Mouse (Mus musculus) midbrain, postnatal 0 days (tissue): ENCODE measurements around the gene Ctdnep1. TPM values are rescaled to one million over a fixed set of nuclear protein-coding genes. Genes with fewer than 3 reads are reported as not detected.

Source experiments
- ATAC-seq: fragments of 200-750 bp; cut with Nextera tagmentation; 2 replicates; pipeline ENCODE4 v1.8.0; 2017; ENCODE audit warnings: moderate number of reproducible peaks, mild to moderate bottlenecking, moderate TSS enrichment, moderate library complexity; ENCODE audit not compliant: low FRiP score
- DNase-seq: peaks from one replicate; pipeline ENCODE4 v3.0.0-alpha.2; 2015; ENCODE audit warnings: low spot score
- H3K27ac ChIP-seq: fragments of 300-500 bp; sonication (generic); 2 replicates; pipeline ENCODE4 v1.5.1; 2014; ENCODE audit warnings: low read depth, mild to moderate bottlenecking, low read length, mixed read lengths
- H3K27me3 ChIP-seq: fragments of 300-500 bp; sonication (generic); 2 replicates; pipeline ENCODE4 v1.6.1; 2014; ENCODE audit warnings: low read length, control low read depth, mixed read lengths; ENCODE audit not compliant: insufficient read depth
- H3K36me3 ChIP-seq: fragments of 300-500 bp; sonication (generic); 2 replicates; pipeline ENCODE4 v1.6.1; 2014; ENCODE audit warnings: low read length, control low read depth, mixed read lengths; ENCODE audit not compliant: insufficient read depth
- H3K4me1 ChIP-seq: fragments of 300-500 bp; sonication (generic); 2 replicates; pipeline ENCODE4 v1.6.1; 2014; ENCODE audit warnings: mild to moderate bottlenecking, control low read depth, antibody characterized with exemption, low read length, mixed read lengths; ENCODE audit not compliant: insufficient read depth
- H3K4me2 ChIP-seq: fragments of 300-500 bp; sonication (generic); 2 replicates; pipeline ENCODE4 v1.6.1; 2014; ENCODE audit warnings: low read depth, mild to moderate bottlenecking, low read length, mixed read lengths; ENCODE audit not compliant: poor library complexity, severe bottlenecking
- H3K4me3 ChIP-seq: fragments of 300-500 bp; sonication (generic); 2 replicates; pipeline ENCODE4 v1.5.1; 2014; ENCODE audit warnings: low read depth, mild to moderate bottlenecking, low read length, moderate library complexity
- H3K9ac ChIP-seq: fragments of 300-500 bp; sonication (generic); replicated peaks from 2 replicates; pipeline ENCODE4 v1.6.1; 2014; ENCODE audit warnings: mild to moderate bottlenecking, low read length, moderate library complexity, mixed read lengths; ENCODE audit not compliant: poor library complexity, severe bottlenecking
- H3K9me3 ChIP-seq: fragments of 300-500 bp; sonication (generic); 2 replicates; pipeline ENCODE4 v1.6.1; 2016; ENCODE audit warnings: low read length, control low read depth
- CTCF ChIP-seq: IDR thresholded peaks from 2 replicates; pipeline ENCODE4 v1.5.1; 2016; ENCODE audit warnings: antibody characterized with exemption, mild to moderate bottlenecking
- WGBS: fragments of 180-500 bp; shearing (Covaris S2); extraction: QIAGEN DNeasy Blood & Tissue Kit; methylation state at CpG from one replicate; pipeline ENCODE4 v1.1.7; 2014; 5-methylcytosine and 5-hydroxymethylcytosine counted together
- microRNA counts: library from miRNA; unstranded; fragments of <30 nt; microRNA quantifications from one replicate; lab custom pipeline; 2015
- microRNA-seq: library from miRNA; unstranded; fragments of <30 nt; microRNA quantifications from one replicate; pipeline ENCODE4, GENCODE M21; 2016; ENCODE audit warnings: borderline number of aligned reads
- polyA plus RNA-seq: library from polyadenylated mRNA; unstranded; fragments of >200 nt; fragmentation: Nextera tagmentation; extraction: Ambion mirVana; gene quantifications from 2 replicates; pipeline ENCODE4 v1.2.1, GENCODE M21; 2015
- total RNA-seq: library from RNA; depleted of rRNA; stranded (reverse); fragments of >200 nt; gene quantifications from 2 replicates; pipeline ENCODE4 v1.2.3, GENCODE M21; 2014; rRNA removed

Gene Ctdnep1
- total and polyA plus RNA-seq, 2 experiments from 2014 or later, result 22.3 to 39.6 TPM

DNA sequence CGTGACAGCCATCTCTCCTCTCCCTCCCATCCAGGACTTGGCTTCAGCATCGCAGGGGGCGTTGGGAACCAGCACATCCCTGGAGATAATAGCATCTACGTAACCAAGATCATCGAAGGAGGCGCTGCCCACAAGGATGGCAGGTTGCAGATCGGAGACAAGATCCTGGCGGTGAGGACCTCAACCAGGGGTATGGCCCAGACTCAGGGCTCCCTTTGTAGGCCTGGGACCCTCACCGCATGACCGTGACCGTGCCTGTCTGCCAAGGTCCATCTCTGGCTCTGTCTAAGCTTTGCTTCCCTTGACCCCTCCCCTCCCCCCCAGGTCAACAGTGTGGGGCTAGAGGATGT lies 50.3 kb downstream of the Ctdnep1 start:
- ATAC-seq, result no peak
- H3K36me3 ChIP-seq, result peaks cover 36% of the 10 kb centered on the region
- no peak for TF ChIP-seq CTCF

GRCm38 (mm10) chr11:70038174-70038573 lies 57.2 kb downstream of the Ctdnep1 start:
- no peak overlapping the region for H3K27ac ChIP-seq
- peaks cover 66% of the 10 kb centered on the region for H3K36me3 ChIP-seq
- 84% methylated on average over 7 of the region's 7 CpGs for WGBS
- DNase-seq (no peak), ATAC-seq (no peak)
- no peak overlapping the region for H3K4me2 ChIP-seq
- no peaks in the 10 kb centered on the region for H3K9me3 ChIP-seq
- no peaks in the 10 kb centered on the region for H3K27me3 ChIP-seq
- no peak overlapping the region for H3K9ac ChIP-seq
- no peak for TF ChIP-seq CTCF
- H3K4me3 ChIP-seq, result no peak overlapping the region
- no peaks in the 10 kb centered on the region for H3K4me1 ChIP-seq

More for the DNA sequence above, 50.3 kb downstream of the Ctdnep1 start:
- no peak for DNase-seq
- Histone ChIP-seq H3K27me3 (no peaks in the 10 kb centered on the region), H3K27ac (no peak overlapping the region), H3K9ac (no peak overlapping the region), H3K4me3 (no peak overlapping the region), H3K4me2 (no peak overlapping the region), H3K9me3 (no peaks in the 10 kb centered on the region), H3K4me1 (peaks cover 34% of the 10 kb centered on the region)
- 94% methylated on average over 11 of the region's 11 CpGs for WGBS

DNA sequence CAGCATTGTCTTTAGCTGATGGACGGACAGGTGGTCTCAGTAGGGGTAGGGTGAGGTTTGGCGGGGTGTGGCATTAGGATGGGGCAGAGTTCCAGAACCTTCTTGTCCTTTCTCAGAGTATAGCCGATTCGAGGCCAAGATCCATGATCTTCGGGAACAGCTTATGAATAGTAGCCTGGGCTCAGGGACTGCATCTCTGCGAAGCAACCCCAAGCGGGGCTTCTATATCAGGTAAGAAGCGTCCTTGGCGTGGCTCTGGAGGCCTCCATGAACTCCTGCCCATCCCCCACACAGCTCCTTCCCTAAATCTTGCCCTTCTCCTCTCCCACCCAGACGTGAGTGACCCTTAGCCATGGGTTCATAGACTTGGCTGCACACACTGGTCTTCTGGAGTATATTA lies 58.7 kb downstream of the Ctdnep1 start:
- H3K9me3 ChIP-seq, result no peaks in the 10 kb centered on the region
- no peak overlapping the region for H3K4me3 ChIP-seq
- DNase-seq (no peak), ATAC-seq (no peak)
- TF ChIP-seq CTCF, result no peak
- no peak overlapping the region for H3K27ac ChIP-seq
- H3K4me1 ChIP-seq, result no peaks in the 10 kb centered on the region
- H3K4me2 ChIP-seq, result no peak overlapping the region
- peaks cover 71% of the 10 kb centered on the region for H3K36me3 ChIP-seq
- no peaks in the 10 kb centered on the region for H3K27me3 ChIP-seq
- WGBS, result 93% methylated on average over 10 of the region's 10 CpGs
- no peak overlapping the region for H3K9ac ChIP-seq

- Histone ChIP-seq H3K9me3 (no peaks in the 10 kb centered on the region), H3K27ac (no peak overlapping the region), H3K4me1 (no peaks in the 10 kb centered on the region), H3K36me3 (peaks cover 71% of the 10 kb centered on the region), H3K9ac (no peak overlapping the region), H3K27me3 (no peaks in the 10 kb centered on the region), H3K4me2 (no peak overlapping the region), H3K4me3 (no peak overlapping the region)
- TF ChIP-seq CTCF, result no peak
- 90% methylated on average over 7 of the region's 7 CpGs for WGBS
- ATAC-seq (no peak), DNase-seq (no peak)
Observed at GRCm38 (mm10) chr11:70040184-70040583, 59.2 kb downstream of the Ctdnep1 start.

MicroRNA genes within 50 kb of the gene (microRNA counts, 519-probe panel; counts per million panel counts)
- 528 counts per million, percentile 58 among the panel's probes with 10 or more counts for microRNA mmu-miR-324-3p (lab: Ali Mortazavi, UCI)
- microRNA mmu-miR-324-5p (lab: Ali Mortazavi, UCI), result 3,134 counts per million, percentile 72 among the panel's probes with 10 or more counts

Small RNA genes within 50 kb of the gene (microRNA-seq; reads per million reads assigned to microRNA genes)
- not detected for gene Gm44349
- gene Mir324, result 6,369 reads per million, percentile 91 among the genes with 10 or more reads in this experiment

Other genes starting within 250 kb of the Ctdnep1 start
Only the 30 nearest of the 36 such genes appear.
- 1.5 and 1.6 TPM in 2 replicates for gene Chrnb1, start 185.2 kb upstream of the Ctdnep1 start, total RNA-seq
- gene Chrnb1, start 185.2 kb upstream of the Ctdnep1 start, polyA plus RNA-seq, result 1.1 TPM in 2 replicates
- gene Fgf11, start 179.3 kb upstream of the Ctdnep1 start, total RNA-seq, result 12.7 and 16.4 TPM in 2 replicates
- gene Fgf11, start 179.3 kb upstream of the Ctdnep1 start, polyA plus RNA-seq, result 2.6 and 2.8 TPM in 2 replicates
- 0.16 TPM in 1 of 2 replicates, not detected in the other for gene Tmem102, start 175.5 kb upstream of the Ctdnep1 start, total RNA-seq
- gene Tmem102, start 175.5 kb upstream of the Ctdnep1 start, polyA plus RNA-seq, result 0.80 and 0.94 TPM in 2 replicates
- gene Gm39566, start 165.9 kb upstream of the Ctdnep1 start, total RNA-seq, result not detected in 2 replicates
- not detected in 2 replicates for gene Gm39566, start 165.9 kb upstream of the Ctdnep1 start, polyA plus RNA-seq
- gene Spem2, start 162.7 kb upstream of the Ctdnep1 start, total RNA-seq, result not detected in 2 replicates
- not detected in 2 replicates for gene Spem2, start 162.7 kb upstream of the Ctdnep1 start, polyA plus RNA-seq
- 0.93 TPM in 1 of 2 replicates, not detected in the other for gene Spem1, start 159.0 kb upstream of the Ctdnep1 start, total RNA-seq
- 0.20 and 0.27 TPM in 2 replicates for gene Spem1, start 159.0 kb upstream of the Ctdnep1 start, polyA plus RNA-seq
- gene Nlgn2, start 143.4 kb upstream of the Ctdnep1 start, total RNA-seq, result 117 and 137 TPM in 2 replicates
- 21.0 and 23.5 TPM in 2 replicates for gene Nlgn2, start 143.4 kb upstream of the Ctdnep1 start, polyA plus RNA-seq
- gene Tmem256, start 142.6 kb upstream of the Ctdnep1 start, total RNA-seq, result 95.5 and 103 TPM in 2 replicates
- gene Tmem256, start 142.6 kb upstream of the Ctdnep1 start, polyA plus RNA-seq, result 349 and 370 TPM in 2 replicates
- 24.1 and 26.6 TPM in 2 replicates for gene Plscr3, start 134.8 kb upstream of the Ctdnep1 start, total RNA-seq
- 33.5 and 35.0 TPM in 2 replicates for gene Plscr3, start 134.8 kb upstream of the Ctdnep1 start, polyA plus RNA-seq
- not detected in 2 replicates for gene Tnk1, start 122.4 kb upstream of the Ctdnep1 start, total RNA-seq
- 0.16 TPM in 2 replicates for gene Tnk1, start 122.4 kb upstream of the Ctdnep1 start, polyA plus RNA-seq
- not detected in 2 replicates for gene Tmem95, start 103.1 kb upstream of the Ctdnep1 start, total RNA-seq
- gene Tmem95, start 103.1 kb upstream of the Ctdnep1 start, polyA plus RNA-seq, result not detected in 2 replicates
- gene Kctd11, start 99.8 kb upstream of the Ctdnep1 start, total RNA-seq, result 0.93 and 1.6 TPM in 2 replicates
- gene Kctd11, start 99.8 kb upstream of the Ctdnep1 start, polyA plus RNA-seq, result 0.57 and 0.92 TPM in 2 replicates
- 0.66 TPM in 1 of 2 replicates, not detected in the other for gene Acap1, start 85.6 kb upstream of the Ctdnep1 start, total RNA-seq
- gene Acap1, start 85.6 kb upstream of the Ctdnep1 start, polyA plus RNA-seq, result 0.14 TPM in 1 of 2 replicates, not detected in the other
- gene 2810408A11Rik, start 80.2 kb upstream of the Ctdnep1 start, total RNA-seq, result 3.3 and 8.7 TPM in 2 replicates
- 4.8 and 6.2 TPM in 2 replicates for gene 2810408A11Rik, start 80.2 kb upstream of the Ctdnep1 start, polyA plus RNA-seq
- 112 and 118 TPM in 2 replicates for gene Neurl4, start 80.1 kb upstream of the Ctdnep1 start, total RNA-seq
- 15.2 and 16.7 TPM in 2 replicates for gene Neurl4, start 80.1 kb upstream of the Ctdnep1 start, polyA plus RNA-seq
- 45.8 and 47.6 TPM in 2 replicates for gene Gps2, start 67.3 kb upstream of the Ctdnep1 start, total RNA-seq
- gene Gps2, start 67.3 kb upstream of the Ctdnep1 start, polyA plus RNA-seq, result 60.3 and 64.3 TPM in 2 replicates
- 452 and 486 TPM in 2 replicates for gene Eif5a, start 59.2 kb upstream of the Ctdnep1 start, total RNA-seq
- gene Eif5a, start 59.2 kb upstream of the Ctdnep1 start, polyA plus RNA-seq, result 1,054 and 1,096 TPM in 2 replicates
- gene Ybx2, start 45.4 kb upstream of the Ctdnep1 start, total RNA-seq, result 5.0 and 8.4 TPM in 2 replicates
- gene Ybx2, start 45.4 kb upstream of the Ctdnep1 start, polyA plus RNA-seq, result 3.4 and 4.2 TPM in 2 replicates
- gene Slc2a4, start 33.0 kb upstream of the Ctdnep1 start, total RNA-seq, result 8.8 and 9.0 TPM in 2 replicates
- 3.4 and 4.0 TPM in 2 replicates for gene Slc2a4, start 33.0 kb upstream of the Ctdnep1 start, polyA plus RNA-seq
- gene Cldn7, start 16.4 kb upstream of the Ctdnep1 start, total RNA-seq, result not detected in 2 replicates
- gene Cldn7, start 16.4 kb upstream of the Ctdnep1 start, polyA plus RNA-seq, result 0.57 TPM in 1 of 2 replicates, not detected in the other
- gene Elp5, start 1.4 kb downstream of the Ctdnep1 start, total RNA-seq, result 109 and 157 TPM in 2 replicates
- gene Elp5, start 1.4 kb downstream of the Ctdnep1 start, polyA plus RNA-seq, result 171 and 182 TPM in 2 replicates
- gene Gabarap, start 10.0 kb downstream of the Ctdnep1 start, total RNA-seq, result 197 and 226 TPM in 2 replicates
- gene Gabarap, start 10.0 kb downstream of the Ctdnep1 start, polyA plus RNA-seq, result 501 and 511 TPM in 2 replicates
- 42.4 and 45.2 TPM in 2 replicates for gene Phf23, start 14.6 kb downstream of the Ctdnep1 start, total RNA-seq
- gene Phf23, start 14.6 kb downstream of the Ctdnep1 start, polyA plus RNA-seq, result 37.6 and 40.0 TPM in 2 replicates
- 31.5 and 33.3 TPM in 2 replicates for gene Dvl2, start 19.4 kb downstream of the Ctdnep1 start, total RNA-seq
- gene Dvl2, start 19.4 kb downstream of the Ctdnep1 start, polyA plus RNA-seq, result 19.0 and 20.0 TPM in 2 replicates
- gene Acadvl, start 34.3 kb downstream of the Ctdnep1 start, total RNA-seq, result 35.9 and 42.7 TPM in 2 replicates
- 62.1 and 64.2 TPM in 2 replicates for gene Acadvl, start 34.3 kb downstream of the Ctdnep1 start, polyA plus RNA-seq
- 256 and 269 TPM in 2 replicates for gene Dlg4, start 35.8 kb downstream of the Ctdnep1 start, total RNA-seq
- gene Dlg4, start 35.8 kb downstream of the Ctdnep1 start, polyA plus RNA-seq, result 16.1 and 18.1 TPM in 2 replicates
- gene Asgr1, start 72.9 kb downstream of the Ctdnep1 start, total RNA-seq, result 1.2 and 7.2 TPM in 2 replicates
- gene Asgr1, start 72.9 kb downstream of the Ctdnep1 start, polyA plus RNA-seq, result 4.1 and 4.5 TPM in 2 replicates
- not detected in 2 replicates for gene Asgr2, start 111.5 kb downstream of the Ctdnep1 start, total RNA-seq
- not detected in 2 replicates for gene Asgr2, start 111.5 kb downstream of the Ctdnep1 start, polyA plus RNA-seq
- 0.11 and 0.85 TPM in 2 replicates for gene Mgl2, start 149.2 kb downstream of the Ctdnep1 start, total RNA-seq
- gene Mgl2, start 149.2 kb downstream of the Ctdnep1 start, polyA plus RNA-seq, result 0.26 and 0.60 TPM in 2 replicates
- 0.42 and 0.44 TPM in 2 replicates for gene Clec10a, start 175.0 kb downstream of the Ctdnep1 start, total RNA-seq
- gene Clec10a, start 175.0 kb downstream of the Ctdnep1 start, polyA plus RNA-seq, result 0.57 and 1.3 TPM in 2 replicates